Mouse (Mus musculus) liver, postnatal 0 days (tissue): Measurements from ENCODE around the gene Lamtor1. TPM values are rescaled to one million over a fixed set of nuclear protein-coding genes. Genes with fewer than 3 reads are reported as not detected.
A peak's percentile ranks its signal among the peaks of the same experiment; 100 is the strongest.

Experiments
- ATAC-seq: fragments of 200-750 bp; cut with Nextera tagmentation; 2 replicates; pipeline ENCODE4 v1.8.0; 2017; ENCODE audit warnings: mild to moderate bottlenecking, moderate library complexity
- DNase-seq: peaks from one replicate; pipeline ENCODE4 v3.0.0-alpha.2; 2016
- H3K27ac ChIP-seq: fragments of 300-500 bp; sonication (generic); 2 replicates; pipeline ENCODE4 v1.5.1; 2014; ENCODE audit warnings: antibody characterized with exemption, moderate library complexity, mild to moderate bottlenecking, low read depth
- H3K27me3 ChIP-seq: fragments of 300-500 bp; sonication (generic); 2 replicates; pipeline ENCODE4 v1.6.1; 2014; ENCODE audit warnings: low read length, control low read depth, mixed read lengths; ENCODE audit not compliant: insufficient read depth
- H3K36me3 ChIP-seq: fragments of 300-500 bp; sonication (generic); replicated peaks from 2 replicates; pipeline ENCODE4 v1.6.1; 2014; ENCODE audit warnings: mild to moderate bottlenecking, control low read depth, low read length, moderate library complexity, mixed read lengths; ENCODE audit not compliant: insufficient read depth
- H3K4me1 ChIP-seq: fragments of 300-500 bp; sonication (generic); 2 replicates; pipeline ENCODE4 v1.6.1; 2014; ENCODE audit warnings: antibody characterized with exemption, mild to moderate bottlenecking, control low read depth; ENCODE audit not compliant: insufficient read depth
- H3K4me2 ChIP-seq: fragments of 300-500 bp; sonication (generic); 2 replicates; pipeline ENCODE4 v1.6.1; 2014; ENCODE audit warnings: low read depth, mild to moderate bottlenecking, low read length, moderate library complexity, mixed read lengths
- H3K4me3 ChIP-seq: fragments of 300-500 bp; sonication (generic); 2 replicates; pipeline ENCODE4 v1.5.1; 2014; ENCODE audit warnings: low read depth, low read length
- H3K9ac ChIP-seq: fragments of 300-500 bp; sonication (generic); replicated peaks from 2 replicates; pipeline ENCODE4 v1.6.1; 2014; ENCODE audit warnings: mild to moderate bottlenecking, moderate library complexity
- H3K9me3 ChIP-seq: fragments of 300-500 bp; sonication (generic); 2 replicates; pipeline ENCODE4 v1.6.1; 2016; ENCODE audit warnings: mild to moderate bottlenecking, control low read depth, low read length, mixed read lengths
- CTCF ChIP-seq: sonication (generic); IDR thresholded peaks from 2 replicates; pipeline ENCODE4 v1.5.1; 2016; ENCODE audit warnings: antibody characterized with exemption, low read depth
- EP300 ChIP-seq: IDR thresholded peaks from 2 replicates; pipeline ENCODE4 v1.6.1; 2016; ENCODE audit warnings: antibody characterized with exemption, low read depth, mild to moderate bottlenecking
- WGBS: fragments of 180-500 bp; shearing (Covaris S2); extraction: QIAGEN DNeasy Blood & Tissue Kit; methylation state at CpG from one replicate; pipeline ENCODE4 v1.1.7; 2014; ENCODE audit not compliant: insufficient replicate concordance; 5-methylcytosine and 5-hydroxymethylcytosine counted together
- polyA plus RNA-seq: library from polyadenylated mRNA; unstranded; fragments of >200 nt; fragmentation: Nextera tagmentation; extraction: Ambion mirVana; gene quantifications from 2 replicates; pipeline ENCODE4 v1.2.1, GENCODE M21; 2015

Gene Lamtor1
- polyA plus RNA-seq, 1 experiment from 2014 or later = 62.2 TPM

GRCm38 (mm10) chr7:101875978-101876377 lies 29.7 kb upstream of the Lamtor1 start:
- TF ChIP-seq CTCF (no peak), EP300 (no peak)
- ATAC-seq (no peak), DNase-seq (no peak)
- H3K36me3 ChIP-seq = no peaks in the 10 kb centered on the region
- no peaks in the 10 kb centered on the region for H3K4me1 ChIP-seq
- H3K4me3 ChIP-seq = no peak overlapping the region
- WGBS = 73% methylated on average over 1 of the region's 1 CpGs
- H3K27me3 ChIP-seq = no peaks in the 10 kb centered on the region
- no peak overlapping the region for H3K9ac ChIP-seq
- H3K4me2 ChIP-seq = no peak overlapping the region
- no peaks in the 10 kb centered on the region for H3K9me3 ChIP-seq
- H3K27ac ChIP-seq = no peak overlapping the region

- Histone ChIP-seq H3K9me3 (no peaks in the 10 kb centered on the region), H3K4me1 (no peaks in the 10 kb centered on the region), H3K9ac (no peak overlapping the region), H3K27ac (no peak overlapping the region), H3K36me3 (no peaks in the 10 kb centered on the region), H3K27me3 (no peaks in the 10 kb centered on the region), H3K4me2 (no peak overlapping the region), H3K4me3 (no peak overlapping the region)
- WGBS = 54% methylated on average over 4 of the region's 4 CpGs
- no peak for ATAC-seq
- DNase-seq = no peak
- TF ChIP-seq CTCF = no peak
- TF ChIP-seq EP300 = no peak
Observed at GRCm38 (mm10) chr7:101880855-101881254, 24.8 kb upstream of the Lamtor1 start.

DNA sequence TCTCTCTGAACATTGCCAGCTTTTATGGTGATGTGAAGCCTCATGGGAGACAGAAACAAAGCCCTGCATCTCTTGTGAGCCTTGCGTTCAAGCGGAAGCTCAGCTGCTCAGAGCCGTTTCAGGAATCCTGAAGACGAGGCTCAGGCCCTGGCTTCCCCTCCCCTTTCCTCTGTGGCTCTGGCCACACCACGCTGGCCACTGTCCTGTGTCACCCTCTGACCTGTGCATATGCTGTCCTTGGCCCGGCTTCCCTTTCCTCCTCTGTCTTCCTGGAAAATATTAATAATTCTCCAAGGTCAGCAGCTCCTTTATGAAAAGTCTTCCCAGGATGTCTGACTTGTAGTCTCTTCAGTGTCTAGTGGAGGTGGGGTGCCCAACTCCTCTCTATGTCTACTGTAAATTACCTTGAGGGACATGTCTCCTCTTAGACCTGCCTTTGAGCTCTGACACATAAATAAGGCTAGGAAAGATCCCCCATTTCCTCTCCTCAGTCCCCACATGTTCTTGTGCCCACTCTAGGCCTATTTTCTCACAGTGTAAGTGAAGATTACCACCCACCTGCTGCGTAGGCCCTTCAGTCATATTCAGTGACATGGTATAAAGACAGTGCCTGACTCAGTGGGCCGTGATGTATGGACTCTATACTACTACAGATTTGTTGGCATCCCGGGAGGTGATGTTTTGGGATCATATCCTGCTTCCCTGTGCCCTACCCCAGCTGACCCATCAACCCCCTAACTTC lies 23.1 kb upstream of the Lamtor1 start:
- Histone ChIP-seq H3K4me3 (no peak overlapping the region), H3K9me3 (no peaks in the 10 kb centered on the region), H3K4me2 (no peak overlapping the region), H3K27ac (0 out of 2 replicates have a peak overlapping the region, but pooled peaks have one; percentile 16), H3K4me1 (no peaks in the 10 kb centered on the region), H3K36me3 (no peaks in the 10 kb centered on the region), H3K27me3 (no peaks in the 10 kb centered on the region), H3K9ac (no peak overlapping the region)
- ATAC-seq (peak; percentile 57; the same call in 1 of the 2 replicates), DNase-seq (no peak)
- 68% methylated on average over 9 of the region's 9 CpGs for WGBS
- TF ChIP-seq CTCF = no peak
- peak; percentile 40; the same call in 1 of the 2 replicates for TF ChIP-seq EP300

GRCm38 (mm10) chr7:101884160-101884559 lies 21.5 kb upstream of the Lamtor1 start:
- TF ChIP-seq EP300 (no peak), CTCF (no peak)
- Histone ChIP-seq H3K27me3 (no peaks in the 10 kb centered on the region), H3K4me3 (no peak overlapping the region), H3K27ac (no peak overlapping the region), H3K9me3 (no peaks in the 10 kb centered on the region), H3K4me1 (no peaks in the 10 kb centered on the region), H3K9ac (no peak overlapping the region), H3K36me3 (no peaks in the 10 kb centered on the region), H3K4me2 (no peak overlapping the region)
- WGBS = 88% methylated on average over 4 of the region's 4 CpGs
- no peak for ATAC-seq
- no peak for DNase-seq

DNA sequence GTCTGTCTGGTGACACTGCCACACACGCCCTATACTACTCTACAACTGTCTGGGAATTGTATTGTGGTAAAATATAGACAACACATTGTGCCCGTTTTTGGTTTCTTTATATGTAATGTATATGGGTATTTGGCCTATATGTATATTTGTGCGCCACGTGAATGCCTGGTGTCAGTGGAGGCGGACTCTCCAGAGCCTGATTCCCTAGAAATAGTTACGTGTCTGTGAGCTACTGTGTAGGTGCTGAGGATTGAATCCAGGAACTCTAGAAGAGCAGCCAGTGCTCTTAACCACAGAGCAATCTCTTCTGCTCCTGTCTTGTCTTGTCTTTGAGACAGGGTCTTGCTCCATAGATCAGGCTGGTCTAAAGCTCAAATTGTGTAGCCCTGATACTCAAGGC lies 19.4 kb upstream of the Lamtor1 start:
- DNase-seq = no peak
- TF ChIP-seq CTCF (no peak), EP300 (no peak)

GRCm38 (mm10) chr7:101888460-101888859 lies 17.2 kb upstream of the Lamtor1 start:
- H3K4me1 ChIP-seq = no peaks in the 10 kb centered on the region
- DNase-seq (no peak), ATAC-seq (no peak)
- 77% methylated on average over 4 of the region's 4 CpGs for WGBS
- no peak overlapping the region for H3K4me3 ChIP-seq
- H3K36me3 ChIP-seq = no peaks in the 10 kb centered on the region
- no peaks in the 10 kb centered on the region for H3K27me3 ChIP-seq
- TF ChIP-seq CTCF (no peak), EP300 (no peak)
- H3K9ac ChIP-seq = no peak overlapping the region
- H3K9me3 ChIP-seq = no peaks in the 10 kb centered on the region
- no peak overlapping the region for H3K27ac ChIP-seq
- no peak overlapping the region for H3K4me2 ChIP-seq

More for the DNA sequence above, 19.4 kb upstream of the Lamtor1 start:
- no peaks in the 10 kb centered on the region for H3K9me3 ChIP-seq
- H3K4me3 ChIP-seq = no peak overlapping the region
- ATAC-seq = no peak
- 84% methylated on average over 6 of the region's 6 CpGs for WGBS
- no peaks in the 10 kb centered on the region for H3K27me3 ChIP-seq
- no peak overlapping the region for H3K9ac ChIP-seq
- no peaks in the 10 kb centered on the region for H3K4me1 ChIP-seq
- H3K36me3 ChIP-seq = no peaks in the 10 kb centered on the region
- no peak overlapping the region for H3K4me2 ChIP-seq
- no peak overlapping the region for H3K27ac ChIP-seq
